Mouse (Mus musculus): ENCODE data around the gene Etl4. TPM values are rescaled to one million over a fixed set of nuclear protein-coding genes. Genes with fewer than 3 reads are reported as not detected.
"Not testable (repeated sequence)": the region's sequence is repeated elsewhere in the genome, so short reads cannot be mapped to it uniquely, and the experiment has no call there.

Etl4 gene
- total and polyA plus RNA-seq, 2 experiments from 2014 or later = 6.4 to 14.8 TPM

DNA sequence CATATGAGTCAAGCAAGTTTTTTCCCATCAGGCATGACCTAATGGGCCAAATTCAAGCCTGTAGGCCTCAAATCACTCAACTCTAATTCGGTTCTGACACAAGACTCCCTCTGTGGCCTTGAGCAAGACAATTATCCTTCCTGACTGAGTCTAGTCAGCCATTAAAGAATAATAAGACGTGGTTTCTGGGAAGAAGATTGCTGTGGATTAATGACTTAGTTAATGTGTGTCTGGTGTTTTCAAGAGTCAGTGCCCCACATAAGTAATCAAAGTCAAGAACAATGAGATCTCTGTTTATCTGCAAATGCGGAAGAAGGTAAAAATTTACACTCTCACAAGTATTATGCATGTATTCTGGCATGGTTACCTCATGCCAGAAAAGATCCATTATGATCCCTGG is 437.3 kb downstream of the Etl4 start:
- no peak for TF ChIP-seq CTCF (IDR thresholded peaks at IDR 0.05; ENCODE audit: low read depth)
- ATAC-seq = no peak
- 60% methylated on average over 3 of the region's 3 CpGs for WGBS

DNA sequence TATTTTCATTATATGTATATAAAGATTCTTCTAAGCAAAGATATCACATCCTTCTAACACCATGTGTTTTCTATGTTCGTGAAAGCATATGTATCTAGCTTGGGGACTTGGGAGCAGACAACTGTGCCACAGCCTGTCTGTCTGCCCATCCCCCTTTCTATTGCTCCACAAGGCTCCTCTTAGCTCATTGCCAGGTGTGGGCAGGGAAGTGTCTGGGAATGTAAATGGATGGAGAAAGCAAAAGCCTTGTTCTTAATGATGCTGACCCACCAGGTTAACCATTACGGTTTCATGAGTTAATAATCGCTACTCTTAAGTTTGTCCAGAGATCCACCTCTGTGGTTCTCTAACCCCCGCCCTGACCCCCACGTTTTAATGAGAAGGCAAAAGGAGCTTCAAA is 439.7 kb downstream of the Etl4 start:
- no peak overlapping the region for H3K4me3 ChIP-seq (ENCODE audit: low read length)
- H3K9ac ChIP-seq (replicated peaks; ENCODE audit: low read length) = no peak overlapping the region
- ATAC-seq (no peak), DNase-seq (ENCODE audit: low spot score) (no peak)
- H3K27me3 ChIP-seq (ENCODE audit: insufficient read depth, low read length) = no peaks in the 10 kb centered on the region
- H3K36me3 ChIP-seq (ENCODE audit: insufficient read depth, low read length) = no peaks in the 10 kb centered on the region
- no peak overlapping the region for H3K4me2 ChIP-seq (ENCODE audit: low read depth, low read length)
- no peaks in the 10 kb centered on the region for H3K9me3 ChIP-seq (ENCODE audit: low read length)
- WGBS = 82% methylated on average over 5 of the region's 5 CpGs
- H3K27ac ChIP-seq = no peak overlapping the region
- no peaks in the 10 kb centered on the region for H3K4me1 ChIP-seq (ENCODE audit: insufficient read depth, low read length)
- no peak for TF ChIP-seq CTCF (IDR thresholded peaks at IDR 0.05; ENCODE audit: low read depth)

More for the DNA sequence above, 437.3 kb downstream of the Etl4 start:
- Histone ChIP-seq H3K27ac (no peak overlapping the region), H3K4me1 (ENCODE audit: insufficient read depth, low read length) (no peaks in the 10 kb centered on the region), H3K27me3 (ENCODE audit: insufficient read depth, low read length) (no peaks in the 10 kb centered on the region), H3K36me3 (ENCODE audit: insufficient read depth, low read length) (no peaks in the 10 kb centered on the region), H3K9me3 (ENCODE audit: low read length) (no peaks in the 10 kb centered on the region), H3K9ac (replicated peaks; ENCODE audit: low read length) (no peak overlapping the region), H3K4me2 (ENCODE audit: low read depth, low read length) (no peak overlapping the region), H3K4me3 (ENCODE audit: low read length) (no peak overlapping the region)
- no peak for DNase-seq (ENCODE audit: low spot score)

DNA sequence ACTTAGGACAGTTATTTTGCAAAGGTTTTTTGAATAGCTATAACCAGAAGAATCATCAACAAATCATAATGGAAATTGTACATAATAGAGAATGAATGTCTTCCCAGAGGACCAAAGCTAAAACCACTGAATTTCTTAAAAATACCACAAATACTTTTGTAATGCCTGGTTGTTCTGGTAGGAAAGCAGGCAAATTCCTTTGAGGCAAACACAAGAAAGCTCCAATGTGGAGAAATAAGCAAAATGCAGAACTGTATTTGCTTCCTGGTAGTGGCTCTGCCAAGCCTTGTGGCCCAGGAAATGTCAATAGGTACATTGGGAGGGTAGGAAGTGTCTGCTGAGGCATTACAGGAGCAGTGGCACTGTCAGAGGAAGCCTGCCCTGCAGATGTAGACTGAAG is 443.2 kb downstream of the Etl4 start:
- H3K27ac ChIP-seq = no peak overlapping the region
- H3K36me3 ChIP-seq (ENCODE audit: insufficient read depth, low read length) = no peaks in the 10 kb centered on the region
- no peaks in the 10 kb centered on the region for H3K9me3 ChIP-seq (ENCODE audit: low read length)
- H3K4me3 ChIP-seq (ENCODE audit: low read length) = no peak overlapping the region
- no peak for ATAC-seq
- H3K27me3 ChIP-seq (ENCODE audit: insufficient read depth, low read length) = no peaks in the 10 kb centered on the region
- no peak overlapping the region for H3K4me2 ChIP-seq (ENCODE audit: low read depth, low read length)
- no peaks in the 10 kb centered on the region for H3K4me1 ChIP-seq (ENCODE audit: insufficient read depth, low read length)
- TF ChIP-seq CTCF (IDR thresholded peaks at IDR 0.05; ENCODE audit: low read depth) = no peak
- no peak overlapping the region for H3K9ac ChIP-seq (replicated peaks; ENCODE audit: low read length)
- DNase-seq (ENCODE audit: low spot score) = no peak

DNA sequence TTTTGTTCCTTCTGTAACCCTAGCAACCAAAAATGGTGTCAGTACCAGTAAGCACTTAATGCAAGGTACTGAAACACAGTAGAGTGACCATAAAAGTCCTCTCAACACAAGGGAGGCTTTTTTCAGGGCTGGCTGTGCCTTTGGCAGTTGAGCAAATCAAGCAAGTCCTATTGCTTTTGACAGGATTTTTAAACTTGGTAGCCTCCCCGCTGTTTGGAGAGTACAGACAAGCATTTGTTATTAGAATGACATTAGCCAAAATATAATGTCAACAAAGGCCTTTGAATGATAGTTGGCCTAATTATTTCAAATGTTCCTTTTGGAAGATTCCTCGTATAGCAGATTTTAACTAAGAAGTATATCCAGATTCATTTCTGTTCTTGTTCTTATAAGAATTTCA is 467.4 kb downstream of the Etl4 start:
- DNase-seq (ENCODE audit: low spot score) (no peak), ATAC-seq (no peak)
- Histone ChIP-seq H3K36me3 (ENCODE audit: insufficient read depth, low read length) (no peaks in the 10 kb centered on the region), H3K27me3 (ENCODE audit: insufficient read depth, low read length) (no peaks in the 10 kb centered on the region), H3K9me3 (ENCODE audit: low read length) (no peaks in the 10 kb centered on the region), H3K27ac (no peak overlapping the region), H3K4me2 (ENCODE audit: low read depth, low read length) (no peak overlapping the region), H3K4me1 (ENCODE audit: insufficient read depth, low read length) (no peaks in the 10 kb centered on the region), H3K4me3 (ENCODE audit: low read length) (no peak overlapping the region), H3K9ac (replicated peaks; ENCODE audit: low read length) (no peak overlapping the region)
- no peak for TF ChIP-seq CTCF (IDR thresholded peaks at IDR 0.05; ENCODE audit: low read depth)
- 68% methylated on average over 2 of the region's 2 CpGs for WGBS

DNA sequence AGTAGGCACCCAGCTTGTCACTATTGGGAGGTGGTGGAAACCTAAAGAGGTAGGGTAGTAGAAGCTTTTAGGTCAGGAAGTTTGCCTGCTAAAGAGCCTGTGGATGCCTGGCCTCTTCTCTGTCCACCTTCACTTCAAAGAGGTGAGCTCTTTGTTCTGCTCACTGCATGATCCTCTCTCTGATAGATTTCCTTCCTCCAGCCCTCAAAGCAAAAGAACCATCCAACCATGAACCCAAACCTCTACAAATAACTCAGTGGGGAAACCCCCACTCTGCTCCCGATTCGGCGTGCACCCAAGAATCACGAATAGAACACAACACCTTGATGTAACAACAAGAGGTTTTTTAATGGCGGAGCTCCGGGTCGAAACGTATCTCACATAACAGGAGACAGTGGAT is 471.3 kb downstream of the Etl4 start:
- not testable (repeated sequence) for H3K9me3 ChIP-seq (ENCODE audit: low read length); H3K4me1 ChIP-seq (ENCODE audit: insufficient read depth, low read length); H3K27ac ChIP-seq; DNase-seq (ENCODE audit: low spot score); H3K36me3 ChIP-seq (ENCODE audit: insufficient read depth, low read length); ATAC-seq; H3K4me2 ChIP-seq (ENCODE audit: low read depth, low read length); H3K27me3 ChIP-seq (ENCODE audit: insufficient read depth, low read length); H3K4me3 ChIP-seq (ENCODE audit: low read length); H3K9ac ChIP-seq (replicated peaks; ENCODE audit: low read length)
- WGBS = 81% methylated on average over 4 of the region's 8 CpGs

DNA sequence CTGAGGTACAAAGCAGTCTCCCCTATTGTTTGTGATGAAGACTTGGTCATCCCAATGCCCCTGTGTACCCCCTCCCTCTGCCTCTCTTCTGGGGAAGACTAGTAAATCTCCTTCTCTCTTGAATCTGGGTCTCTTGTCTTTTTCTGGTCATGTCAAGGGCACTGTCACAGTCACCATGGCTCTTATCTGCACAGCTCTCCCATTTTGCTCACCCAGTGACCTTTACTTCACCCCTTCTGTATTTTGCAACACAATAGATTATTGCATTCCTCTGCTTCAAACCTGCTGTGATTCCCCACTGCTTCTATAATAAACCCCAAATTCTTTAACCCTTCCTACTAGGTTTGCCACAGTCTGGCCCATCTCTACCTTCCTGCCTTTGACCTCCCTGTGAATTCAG is 484.5 kb downstream of the Etl4 start:
- Histone ChIP-seq H3K9me3 (ENCODE audit: low read length) (no peaks in the 10 kb centered on the region), H3K4me3 (ENCODE audit: low read length) (no peak overlapping the region), H3K4me1 (ENCODE audit: insufficient read depth, low read length) (no peaks in the 10 kb centered on the region), H3K27me3 (ENCODE audit: insufficient read depth, low read length) (no peaks in the 10 kb centered on the region), H3K9ac (replicated peaks; ENCODE audit: low read length) (no peak overlapping the region), H3K4me2 (ENCODE audit: low read depth, low read length) (no peak overlapping the region), H3K27ac (no peak overlapping the region), H3K36me3 (ENCODE audit: insufficient read depth, low read length) (no peaks in the 10 kb centered on the region)
- TF ChIP-seq CTCF (IDR thresholded peaks at IDR 0.05; ENCODE audit: low read depth) = no peak
- ATAC-seq (no peak), DNase-seq (ENCODE audit: low spot score) (no peak)

DNA sequence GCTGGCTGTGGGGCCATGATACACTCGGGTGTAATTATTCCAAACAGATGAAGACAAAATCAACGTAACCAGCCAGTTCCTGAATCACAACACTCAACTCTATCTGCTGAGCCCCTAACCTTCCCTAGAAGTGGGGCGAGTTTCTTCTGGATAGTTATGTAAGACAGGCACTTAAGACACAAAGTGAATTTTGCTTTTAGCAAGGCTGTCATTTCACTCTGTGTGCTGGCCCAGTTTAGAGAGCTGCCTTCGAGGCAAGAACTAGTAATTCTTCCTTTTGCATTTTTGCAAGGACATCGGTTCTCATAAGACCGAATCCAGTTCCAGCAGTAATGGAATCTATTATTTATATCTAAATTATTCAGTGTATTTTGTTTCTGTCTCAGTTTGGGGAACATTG is 487.4 kb downstream of the Etl4 start:
- Histone ChIP-seq H3K27me3 (ENCODE audit: insufficient read depth, low read length) (no peaks in the 10 kb centered on the region), H3K4me2 (ENCODE audit: low read depth, low read length) (no peak overlapping the region), H3K9ac (replicated peaks; ENCODE audit: low read length) (no peak overlapping the region), H3K27ac (no peak overlapping the region), H3K4me3 (ENCODE audit: low read length) (no peak overlapping the region), H3K4me1 (ENCODE audit: insufficient read depth, low read length) (no peaks in the 10 kb centered on the region), H3K9me3 (ENCODE audit: low read length) (no peaks in the 10 kb centered on the region), H3K36me3 (ENCODE audit: insufficient read depth, low read length) (no peaks in the 10 kb centered on the region)
- no peak for DNase-seq (ENCODE audit: low spot score)
- ATAC-seq = no peak
- WGBS = 89% methylated on average over 6 of the region's 6 CpGs
- TF ChIP-seq CTCF (IDR thresholded peaks at IDR 0.05; ENCODE audit: low read depth) = no peak
